Mouse (Mus musculus) kidney, adult 2 months (tissue): ENCODE results near the gene Slc6a1. TPM values are rescaled to one million over a fixed set of nuclear protein-coding genes. Genes with fewer than 3 reads are reported as not detected.

Experiments
- DNase-seq: peaks from one replicate; pipeline ENCODE4 v3.0.0; 2021
- H3K27ac ChIP-seq: fragments of 200-500 bp; 2 replicates; pipeline ENCODE4 v1.5.1; 2012; ENCODE audit warnings: low read depth, low read length, control low read depth, inconsistent platforms; ENCODE audit not compliant: insufficient read depth
- H3K27me3 ChIP-seq: fragments of 200-500 bp; replicated peaks from 2 replicates; pipeline ENCODE4 v1.6.1; 2012; ENCODE audit warnings: mild to moderate bottlenecking, moderate library complexity, low read length, inconsistent platforms; ENCODE audit not compliant: control insufficient read depth, insufficient read depth
- H3K36me3 ChIP-seq: fragments of 200-500 bp; 2 replicates; pipeline ENCODE4 v1.6.1; 2012; ENCODE audit warnings: mild to moderate bottlenecking, moderate library complexity, low read length, inconsistent platforms; ENCODE audit not compliant: control insufficient read depth, insufficient read depth
- H3K4me1 ChIP-seq: fragments of 200-500 bp; 2 replicates; pipeline ENCODE4 v1.6.1; 2011; ENCODE audit warnings: low read length; ENCODE audit not compliant: control insufficient read depth, insufficient read depth
- H3K4me3 ChIP-seq: fragments of 200-500 bp; 2 replicates; pipeline ENCODE4 v1.5.1; 2011; ENCODE audit warnings: mild to moderate bottlenecking, low read depth, low read length, control low read depth; ENCODE audit not compliant: insufficient read depth
- CTCF ChIP-seq: fragments of 200-500 bp; conservative IDR thresholded peaks from 2 replicates; pipeline ENCODE4 v1.5.1; 2011; ENCODE audit warnings: low read depth, mild to moderate bottlenecking, control low read depth, low read length, moderate library complexity, mixed read lengths; ENCODE audit not compliant: insufficient read depth, insufficient read length
- POLR2A ChIP-seq: fragments of 200-500 bp; IDR thresholded peaks from one replicate; pipeline ENCODE4 v1.6.1; 2011; ENCODE audit warnings: low read depth, low read length, control low read depth
- WGBS: fragments of 180-500 bp; shearing (Covaris S2); methylation state at CpG from one replicate; pipeline ENCODE4 v1.1.7; 2018; 5-methylcytosine and 5-hydroxymethylcytosine counted together
- polyA plus RNA-seq: library from polyadenylated mRNA; depleted of rRNA; stranded (reverse); fragments of >200 nt; gene quantifications from 2 replicates; pipeline ENCODE4 v1.2.3, GENCODE M21; 2012

The Slc6a1 gene
- polyA plus RNA-seq, 1 experiment: 0.19 TPM

GRCm38 (mm10) chr6:114261609-114262008 is 20.8 kb upstream of the Slc6a1 start:
- H3K36me3 ChIP-seq: no peaks in the 10 kb centered on the region
- H3K27ac ChIP-seq: no peak overlapping the region
- WGBS: 60% methylated on average over 6 of the region's 6 CpGs
- TF ChIP-seq POLR2A (no peak), CTCF (no peak)
- no peak for DNase-seq
- no peak overlapping the region for H3K4me3 ChIP-seq
- H3K27me3 ChIP-seq: no peaks in the 10 kb centered on the region
- no peaks in the 10 kb centered on the region for H3K4me1 ChIP-seq

DNA sequence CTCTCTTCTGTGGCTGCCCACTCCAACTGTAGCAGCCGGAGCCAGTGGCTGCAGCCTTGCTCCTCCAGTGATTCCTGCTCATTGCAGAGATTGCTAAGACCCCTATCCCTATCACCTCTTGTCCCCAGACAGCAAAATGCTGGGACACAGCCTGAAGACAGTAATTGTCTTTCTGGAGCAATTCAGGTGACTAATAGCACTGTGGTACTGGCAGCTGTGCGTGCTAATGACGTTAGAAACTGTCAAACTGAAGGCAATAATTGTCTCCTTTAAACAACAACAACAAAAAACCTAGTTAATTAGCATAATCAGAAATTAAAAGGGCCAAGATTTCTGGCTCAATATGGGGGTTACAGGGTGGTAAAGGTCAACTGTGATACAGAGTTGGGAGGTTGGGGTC is 18.4 kb upstream of the Slc6a1 start:
- WGBS: 56% methylated on average over 3 of the region's 3 CpGs
- Histone ChIP-seq H3K36me3 (no peaks in the 10 kb centered on the region), H3K4me1 (no peaks in the 10 kb centered on the region), H3K27me3 (no peaks in the 10 kb centered on the region), H3K4me3 (no peak overlapping the region), H3K27ac (no peak overlapping the region)
- TF ChIP-seq POLR2A (no peak), CTCF (no peak)
- no peak for DNase-seq

DNA sequence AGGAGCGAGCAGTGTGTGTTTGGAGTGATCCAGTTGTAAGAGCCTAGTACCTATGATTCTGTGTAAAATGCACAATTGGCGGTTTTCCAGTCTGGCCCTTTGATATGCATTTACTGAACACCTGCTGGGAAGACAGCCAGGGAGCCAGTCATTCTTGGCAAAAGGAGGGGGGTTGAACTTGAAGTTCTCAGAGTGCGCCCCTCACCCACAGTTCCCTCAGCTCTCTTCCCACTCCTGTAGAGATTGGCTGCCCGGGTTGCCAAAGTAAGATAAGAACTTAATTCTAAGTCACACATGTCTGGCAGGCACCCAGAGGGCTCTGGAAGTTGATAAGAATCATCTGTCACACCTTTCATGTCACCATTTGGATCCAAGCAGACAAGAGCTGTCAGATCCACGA is 18.0 kb upstream of the Slc6a1 start:
- H3K4me3 ChIP-seq: no peak overlapping the region
- WGBS: 60% methylated on average over 5 of the region's 5 CpGs
- DNase-seq: peak; percentile 10
- TF ChIP-seq POLR2A (no peak), CTCF (no peak)
- H3K27ac ChIP-seq: no peak overlapping the region
- H3K4me1 ChIP-seq: no peaks in the 10 kb centered on the region
- no peaks in the 10 kb centered on the region for H3K27me3 ChIP-seq
- H3K36me3 ChIP-seq: no peaks in the 10 kb centered on the region

DNA sequence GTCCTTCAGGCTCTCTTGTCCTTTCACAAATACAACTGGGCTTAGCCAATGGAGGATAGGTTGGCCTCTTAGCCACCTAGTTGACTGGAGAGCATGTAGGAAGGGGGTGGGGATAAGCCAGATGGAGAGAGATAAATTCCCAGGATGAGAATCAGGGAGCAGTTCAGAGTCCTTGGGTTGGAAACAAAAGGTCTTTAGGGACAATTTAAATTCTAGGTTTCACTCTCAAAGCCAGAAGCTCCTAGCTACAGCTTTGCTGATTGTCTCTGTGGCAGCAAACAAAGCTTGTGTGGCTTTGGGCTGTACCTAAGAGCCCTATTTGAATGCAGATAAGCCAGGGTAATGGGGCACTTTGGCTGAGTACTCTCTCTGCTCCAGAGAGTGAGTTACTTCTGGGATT is 16.2 kb upstream of the Slc6a1 start:
- TF ChIP-seq POLR2A (no peak), CTCF (no peak)
- no peak overlapping the region for H3K4me3 ChIP-seq
- H3K36me3 ChIP-seq: no peaks in the 10 kb centered on the region
- no peak overlapping the region for H3K27ac ChIP-seq
- H3K27me3 ChIP-seq: no peaks in the 10 kb centered on the region
- H3K4me1 ChIP-seq: no peaks in the 10 kb centered on the region
- DNase-seq: no peak

DNA sequence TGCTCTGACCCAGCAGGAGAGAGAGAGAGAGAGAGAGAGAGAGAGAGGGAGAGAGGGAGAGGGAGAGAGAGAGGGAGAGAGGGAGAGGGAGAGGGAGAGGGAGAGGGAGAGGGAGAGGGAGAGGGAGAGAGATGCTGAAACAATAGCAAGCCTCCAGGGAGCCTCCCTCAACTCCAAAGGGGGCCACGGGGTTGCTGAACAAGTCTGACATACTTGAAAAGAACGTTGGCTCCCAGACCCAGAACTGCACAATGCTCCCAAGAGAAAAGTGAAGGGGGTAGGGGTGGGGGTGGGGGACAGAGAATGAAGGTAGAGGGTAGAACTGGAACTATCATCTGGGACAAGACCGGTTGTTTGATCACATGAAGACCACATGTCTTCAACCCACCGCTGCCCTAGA is 14.5 kb upstream of the Slc6a1 start:
- TF ChIP-seq POLR2A (no peak), CTCF (no peak)
- DNase-seq: no peak

DNA sequence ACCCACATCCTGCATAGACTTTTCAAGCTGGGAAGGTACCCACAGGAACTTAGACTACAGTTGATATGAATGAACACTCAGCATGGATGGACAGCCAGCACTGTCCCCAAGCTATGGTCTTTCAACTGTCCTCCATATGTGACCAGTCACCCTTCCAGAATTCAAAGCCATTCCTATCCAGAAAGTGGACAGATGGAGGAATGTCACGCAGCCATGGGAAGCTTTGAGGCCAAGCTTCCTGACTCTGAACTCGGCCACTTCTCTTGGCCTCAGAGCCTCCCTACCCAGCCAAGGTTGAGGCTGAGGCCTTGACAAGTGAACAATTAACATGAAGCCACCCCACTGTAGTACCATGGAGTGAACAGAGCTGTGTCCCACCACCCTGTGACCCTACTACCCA is 12.8 kb upstream of the Slc6a1 start:
- Histone ChIP-seq H3K27ac (no peak overlapping the region), H3K27me3 (no peaks in the 10 kb centered on the region), H3K4me3 (no peak overlapping the region), H3K36me3 (no peaks in the 10 kb centered on the region), H3K4me1 (no peaks in the 10 kb centered on the region)
- DNase-seq: no peak
- TF ChIP-seq POLR2A: no peak
- TF ChIP-seq CTCF: no peak
- WGBS: 85% methylated on average over 2 of the region's 2 CpGs

More for the DNA sequence above, 14.5 kb upstream of the Slc6a1 start:
- 46% methylated on average over 4 of the region's 4 CpGs for WGBS
- Histone ChIP-seq H3K27ac (no peak overlapping the region), H3K4me1 (no peaks in the 10 kb centered on the region), H3K36me3 (no peaks in the 10 kb centered on the region), H3K27me3 (no peaks in the 10 kb centered on the region), H3K4me3 (no peak overlapping the region)

DNA sequence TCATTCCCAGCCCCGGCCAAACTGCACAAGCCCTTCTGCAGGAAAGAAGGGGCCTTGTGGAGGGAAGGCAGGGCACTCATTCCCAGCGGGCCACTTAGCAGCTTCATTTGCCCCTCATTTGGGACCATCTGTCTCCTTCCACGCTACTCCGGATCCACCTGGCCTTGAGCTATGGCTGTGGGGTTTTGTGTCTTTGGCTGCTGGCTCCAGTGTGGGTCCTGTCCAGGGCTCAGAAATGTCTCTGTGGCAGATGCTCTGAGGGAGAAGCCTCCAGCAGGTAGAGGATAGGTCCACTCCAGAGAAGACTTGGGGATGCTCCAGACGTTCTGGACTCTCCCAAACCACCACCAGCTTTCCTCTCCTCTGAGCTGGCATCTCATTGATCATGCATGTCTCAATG is 11.6 kb upstream of the Slc6a1 start:
- Histone ChIP-seq H3K36me3 (no peaks in the 10 kb centered on the region), H3K27ac (no peak overlapping the region), H3K4me1 (no peaks in the 10 kb centered on the region), H3K27me3 (no peaks in the 10 kb centered on the region), H3K4me3 (no peak overlapping the region)
- TF ChIP-seq POLR2A: no peak
- no peak for TF ChIP-seq CTCF
- no peak for DNase-seq
- 46% methylated on average over 5 of the region's 5 CpGs for WGBS

DNA sequence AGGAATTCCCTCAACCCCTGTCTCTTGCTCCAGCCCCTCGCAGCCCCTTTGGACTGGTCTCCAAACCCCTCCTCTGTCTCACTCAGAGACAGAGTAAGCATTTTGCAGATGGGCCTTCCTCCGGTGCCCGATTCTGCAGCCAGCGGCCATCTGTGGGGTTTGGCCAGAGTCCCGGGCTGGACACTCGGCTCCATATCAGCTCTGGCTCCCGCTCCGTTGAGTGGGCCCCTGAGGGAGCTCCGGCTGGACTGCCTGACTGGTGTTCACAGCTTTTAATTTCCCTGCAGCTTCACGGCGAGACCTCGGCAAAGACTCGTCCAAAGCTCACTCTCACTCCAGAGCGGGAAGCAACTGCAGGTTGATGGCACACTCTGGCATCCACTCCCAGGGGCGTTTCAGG is 10.2 kb upstream of the Slc6a1 start:
- Histone ChIP-seq H3K4me1 (no peaks in the 10 kb centered on the region), H3K27me3 (no peaks in the 10 kb centered on the region)
- 64% methylated on average over 15 of the region's 15 CpGs for WGBS

More for the DNA sequence above, 10.2 kb upstream of the Slc6a1 start:
- no peak for DNase-seq
- Histone ChIP-seq H3K27ac (no peak overlapping the region), H3K36me3 (no peaks in the 10 kb centered on the region), H3K4me3 (no peak overlapping the region)
- no peak for TF ChIP-seq POLR2A
- TF ChIP-seq CTCF: no peak
